In genomic region chr6:48504241-48504854, GRCm38 (mm10) we compare ENCODE assay signal across 8 mouse cellular contexts. TPM values are rescaled to one million over a fixed set of nuclear protein-coding genes. Genes with fewer than 3 reads are reported as not detected.
DNase-seq lines count a peak whose midpoint lies in the region; ATAC-seq lines count a peak whose summit lies in the region.

No protein-coding gene starts in this region.

- peak; percentile 65 to 67 for DNase-seq in adrenal gland, adult 18-20 months (ENCODE audit: low spot score in 2 of 2)
- DNase-seq in embryo, embryonic 10.5 days (ENCODE audit: low spot score) = peak; percentile 90
- peak; percentile 84 for DNase-seq in gastrocnemius, postnatal 25 days
- DNase-seq in left cerebral cortex, adult 9 months (ENCODE audit: low spot score in 2 of 2) = peak; percentile 64 to 87
- peak; percentile 85 to 90 for DNase-seq in right cerebral cortex, postnatal 10 days (ENCODE audit: low spot score in 2 of 2)
- peak; percentile 72 to 77 for DNase-seq in urinary bladder, postnatal 36 days (ENCODE audit: low spot score in 2 of 2)

- no peaks in the 10 kb centered on the region for H3K9me3 ChIP-seq in megakaryocyte, embryonic 14.5 days

- no peaks in the 10 kb centered on the region for H3K36me3 ChIP-seq in megakaryocyte, embryonic 14.5 days (replicated peaks; ENCODE audit: low read length)

- H3K27me3 ChIP-seq in megakaryocyte, embryonic 14.5 days (replicated peaks) = peaks cover 32% of the 10 kb centered on the region

- peak overlapping the region; percentile 94 for H3K4me3 ChIP-seq in megakaryocyte, embryonic 14.5 days (replicated peaks)

- H3K4me1 ChIP-seq in megakaryocyte, embryonic 14.5 days = peaks cover 18% of the 10 kb centered on the region

- peak; percentile 75 for ATAC-seq in inflammation-experienced regulatory T-cells, adult 6 months

RNA-seq across cellular contexts. Expression of gene Atp6v0e2, which starts 33.1 kb away (rescaled TPM):
- 10 to 100 TPM; 65.7 to 90.8 TPM for total RNA-seq in adrenal gland, adult 18-20 months (2021)
- total RNA-seq in gastrocnemius, postnatal 25 days (2021) = 10 to 100 TPM; 43.0 to 45.0 TPM
- under 1 TPM in 1 of 3 experiments, not detected in 2; 0.57 TPM for polyA plus RNA-seq in inflammation-experienced regulatory T-cells, adult 6 months (2017; shearing (Covaris generic))
- 2.1 TPM in 1 of 2 replicates, not detected in the other for polyA plus RNA-seq in megakaryocyte, embryonic 14.5 days (2012; ENCODE audit: insufficient read depth, low replicate concordance)

RNA-seq across cellular contexts. Expression of gene Lrrc61, which starts 50.2 kb away (rescaled TPM):
- total RNA-seq in adrenal gland, adult 18-20 months (2021) = 10 to 100 TPM; 26.5 to 34.3 TPM
- total RNA-seq in gastrocnemius, postnatal 25 days (2021) = 10 to 100 TPM; 14.0 to 15.0 TPM
- 10 to 100 TPM; 27.5 to 40.7 (median 30.3) TPM for polyA plus RNA-seq in inflammation-experienced regulatory T-cells, adult 6 months (2017; shearing (Covaris generic))
- polyA plus RNA-seq in megakaryocyte, embryonic 14.5 days (2012; ENCODE audit: insufficient read depth, low replicate concordance) = 9.9 and 12.4 TPM in 2 replicates

RNA-seq across cellular contexts. Expression of gene Sspo, which starts 56.3 kb away (rescaled TPM):
- 1 to 10 TPM; 3.0 to 3.1 TPM for total RNA-seq in adrenal gland, adult 18-20 months (2021)
- under 1 TPM; 0.24 to 0.38 TPM for total RNA-seq in gastrocnemius, postnatal 25 days (2021)
- polyA plus RNA-seq in inflammation-experienced regulatory T-cells, adult 6 months (2017; shearing (Covaris generic)) = 1 to 10 TPM in 1 of 3 experiments, under 1 TPM in 2; 0.54 to 1.2 (median 0.97) TPM
- polyA plus RNA-seq in megakaryocyte, embryonic 14.5 days (2012; ENCODE audit: insufficient read depth, low replicate concordance) = not detected in 2 replicates

RNA-seq across cellular contexts. Expression of gene Zfp467, which starts 58.7 kb away (rescaled TPM):
- 10 to 100 TPM; 36.0 to 58.6 TPM for total RNA-seq in adrenal gland, adult 18-20 months (2021)
- total RNA-seq in gastrocnemius, postnatal 25 days (2021) = 10 to 100 TPM; 22.4 to 34.1 TPM
- 10 to 100 TPM in 1 of 3 experiments, 1 to 10 TPM in 2; 4.5 to 10.4 (median 8.2) TPM for polyA plus RNA-seq in inflammation-experienced regulatory T-cells, adult 6 months (2017; shearing (Covaris generic))
- 1.2 and 13.4 TPM in 2 replicates for polyA plus RNA-seq in megakaryocyte, embryonic 14.5 days (2012; ENCODE audit: insufficient read depth, low replicate concordance)

Comparison
In these comparisons a context has a peak if more than half of its experiments do, and no peak if none do; other contexts are left out.
1. Peak in every context shown above with its lines: DNase-seq, ATAC-seq and H3K4me3 ChIP-seq.